Mouse (Mus musculus): ENCODE measurements around the gene Fggy.

- TF ChIP-seq RCOR1 (IDR thresholded peaks at IDR 0.05; ENCODE audit: low read depth, low read length): no peak
- no peak for TF ChIP-seq MYC (IDR thresholded peaks at IDR 0.05; ENCODE audit: low read depth, low read length)
- TF ChIP-seq TAL1 (IDR thresholded peaks at IDR 0.05; ENCODE audit: low read length): no peak
- no peak for TF ChIP-seq POLR2AphosphoS2 (IDR thresholded peaks at IDR 0.05; ENCODE audit: low read length)
Observed at GRCm38 (mm10) chr4:95543529-95543928, 13.8 kb upstream of the Fggy start.
